Mouse (Mus musculus) limb, embryonic 14.5 days (tissue): ENCODE measurements at regions not wholly inside any gene's neighbourhood (a gene's known extent, or its start where the extent isn't known, plus 50 kb on each side); places are given as distances from the start of the nearest gene placed in this dataset.

Source experiments
- ATAC-seq: fragments of 200-750 bp; cut with Nextera tagmentation; 2 replicates; pipeline ENCODE4 v1.8.0; 2017; ENCODE audit warnings: low read depth, moderate number of reproducible peaks, moderate TSS enrichment; ENCODE audit not compliant: low FRiP score
- DNase-seq: peaks from one replicate; pipeline ENCODE4 v3.0.0-alpha.2; 2015; ENCODE audit warnings: low spot score
- H3K27ac ChIP-seq: fragments of 300-500 bp; sonication (generic); replicated peaks from 2 replicates; pipeline ENCODE4 v1.5.1; 2014; ENCODE audit warnings: low read depth, mild to moderate bottlenecking, low read length, moderate library complexity, mixed read lengths
- H3K27me3 ChIP-seq: fragments of 300-500 bp; sonication (generic); 2 replicates; pipeline ENCODE4 v1.6.1; 2014; ENCODE audit warnings: low read length, mixed read lengths; ENCODE audit not compliant: control insufficient read depth, insufficient read depth
- H3K36me3 ChIP-seq: fragments of 300-500 bp; sonication (generic); 2 replicates; pipeline ENCODE4 v1.6.1; 2014; ENCODE audit warnings: mild to moderate bottlenecking, low read length, moderate library complexity, mixed read lengths; ENCODE audit not compliant: control insufficient read depth, insufficient read depth
- H3K4me1 ChIP-seq: fragments of 300-500 bp; sonication (generic); 2 replicates; pipeline ENCODE4 v1.6.1; 2014; ENCODE audit warnings: antibody characterized with exemption, low read length, mixed read lengths; ENCODE audit not compliant: control insufficient read depth, insufficient read depth
- H3K4me2 ChIP-seq: fragments of 300-500 bp; sonication (generic); replicated peaks from 2 replicates; pipeline ENCODE4 v1.6.1; 2014; ENCODE audit warnings: low read depth, mild to moderate bottlenecking, low read length, moderate library complexity; ENCODE audit not compliant: severe bottlenecking
- H3K4me3 ChIP-seq: fragments of 300-500 bp; sonication (generic); replicated peaks from 2 replicates; pipeline ENCODE4 v1.5.1; 2014; ENCODE audit warnings: low read length
- H3K9ac ChIP-seq: fragments of 300-500 bp; sonication (generic); 2 replicates; pipeline ENCODE4 v1.6.1; 2014; ENCODE audit warnings: mild to moderate bottlenecking, low read depth, low read length, moderate library complexity; ENCODE audit not compliant: severe bottlenecking
- H3K9me3 ChIP-seq: fragments of 300-500 bp; sonication (generic); 2 replicates; pipeline ENCODE4 v1.6.1; 2016; ENCODE audit warnings: low read length; ENCODE audit not compliant: control insufficient read depth
- POLR2A ChIP-seq: fragments of 200-500 bp; IDR thresholded peaks from 2 replicates; pipeline ENCODE4 v1.8.0; 2012; ENCODE audit warnings: inconsistent platforms, mild to moderate bottlenecking, moderate library complexity, borderline replicate concordance; ENCODE audit not compliant: insufficient read depth, insufficient read length; ENCODE audit errors: extremely low read depth
- WGBS: fragments of 180-500 bp; shearing (Covaris S2); extraction: QIAGEN DNeasy Blood & Tissue Kit; methylation state at CpG from one replicate; pipeline ENCODE4 v1.1.7; 2014; 5-methylcytosine and 5-hydroxymethylcytosine counted together

- no peak for TF ChIP-seq POLR2A
- Histone ChIP-seq H3K27ac (no peak overlapping the region), H3K27me3 (no peaks in the 10 kb centered on the region), H3K9me3 (no peaks in the 10 kb centered on the region), H3K4me2 (no peak overlapping the region), H3K4me1 (no peaks in the 10 kb centered on the region), H3K4me3 (no peak overlapping the region), H3K36me3 (no peaks in the 10 kb centered on the region), H3K9ac (no peak overlapping the region)
- ATAC-seq (no peak), DNase-seq (no peak)
- WGBS = 89% methylated on average over 2 of the region's 2 CpGs
Measured at GRCm38 (mm10) chr10:115025950-115026349, 158.9 kb downstream of the Tph2 start.

GRCm38 (mm10) chr10:115019443-115019842 is 165.4 kb downstream of the Tph2 start:
- ATAC-seq (no peak), DNase-seq (no peak)
- no peak overlapping the region for H3K4me3 ChIP-seq
- no peaks in the 10 kb centered on the region for H3K4me1 ChIP-seq
- no peak overlapping the region for H3K4me2 ChIP-seq
- no peaks in the 10 kb centered on the region for H3K9me3 ChIP-seq
- 54% methylated on average over 9 of the region's 9 CpGs for WGBS
- H3K9ac ChIP-seq = no peak overlapping the region
- no peak for TF ChIP-seq POLR2A
- no peaks in the 10 kb centered on the region for H3K36me3 ChIP-seq
- no peak overlapping the region for H3K27ac ChIP-seq
- H3K27me3 ChIP-seq = no peaks in the 10 kb centered on the region

DNA sequence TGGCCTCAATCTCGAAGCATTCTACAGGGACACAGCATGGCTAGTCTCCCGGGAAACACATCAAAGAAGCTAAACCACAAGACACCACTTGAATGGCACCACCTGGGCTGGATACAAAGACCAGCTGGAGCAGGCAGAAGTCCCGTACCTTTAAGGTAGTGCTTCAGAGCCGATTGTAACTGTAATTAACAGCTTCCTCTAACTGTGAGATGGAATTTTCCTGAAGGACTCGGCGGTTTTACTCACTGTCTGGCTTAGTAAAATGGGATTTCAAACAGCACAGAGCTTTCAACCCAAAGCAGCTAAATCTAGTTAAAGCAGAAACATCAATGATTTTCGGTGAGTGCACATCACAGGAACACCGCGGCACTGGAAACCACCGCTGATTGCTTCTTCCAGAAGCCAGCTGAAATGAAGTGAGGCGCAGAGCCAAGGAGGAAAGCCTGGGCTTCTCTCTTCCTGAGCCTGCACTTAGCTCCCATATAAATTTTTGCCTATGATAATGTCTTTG is 171.3 kb downstream of the Tph2 start:
- Histone ChIP-seq H3K9ac (no peak overlapping the region), H3K36me3 (no peaks in the 10 kb centered on the region), H3K4me3 (peak overlapping the region; percentile 10; the same call in 1 of the 2 replicates), H3K9me3 (no peaks in the 10 kb centered on the region), H3K4me1 (no peaks in the 10 kb centered on the region), H3K4me2 (peak overlapping the region; percentile 30), H3K27ac (no peak overlapping the region), H3K27me3 (no peaks in the 10 kb centered on the region)
- no peak for TF ChIP-seq POLR2A
- 6% methylated on average over 11 of the region's 11 CpGs for WGBS
- DNase-seq (peak; percentile 35), ATAC-seq (no peak)

- H3K27me3 ChIP-seq = no peaks in the 10 kb centered on the region
- 52% methylated on average over 6 of the region's 6 CpGs for WGBS
- no peaks in the 10 kb centered on the region for H3K9me3 ChIP-seq
- DNase-seq (peak; percentile 21), ATAC-seq (peak; percentile 60)
- H3K4me1 ChIP-seq = no peaks in the 10 kb centered on the region
- no peak overlapping the region for H3K9ac ChIP-seq
- no peak for TF ChIP-seq POLR2A
- no peak overlapping the region; the same call in 1 of the 2 replicates for H3K4me2 ChIP-seq
- no peak overlapping the region for H3K27ac ChIP-seq
- no peaks in the 10 kb centered on the region for H3K36me3 ChIP-seq
- H3K4me3 ChIP-seq = no peak overlapping the region
Measured at GRCm38 (mm10) chr10:115012922-115013321, 171.9 kb downstream of the Tph2 start.

GRCm38 (mm10) chr10:115012316-115012715 is 172.5 kb downstream of the Tph2 start:
- no peak for DNase-seq
- ATAC-seq = no peak
- no peaks in the 10 kb centered on the region for H3K27me3 ChIP-seq
- no peaks in the 10 kb centered on the region for H3K9me3 ChIP-seq
- no peak for TF ChIP-seq POLR2A
- no peaks in the 10 kb centered on the region for H3K4me1 ChIP-seq
- H3K4me3 ChIP-seq = no peak overlapping the region
- H3K9ac ChIP-seq = no peak overlapping the region
- no peaks in the 10 kb centered on the region for H3K36me3 ChIP-seq
- H3K4me2 ChIP-seq = no peak overlapping the region
- 48% methylated on average over 7 of the region's 7 CpGs for WGBS
- no peak overlapping the region for H3K27ac ChIP-seq

GRCm38 (mm10) chr10:115011911-115012310 is 172.9 kb downstream of the Tph2 start:
- Histone ChIP-seq H3K4me1 (no peaks in the 10 kb centered on the region), H3K9me3 (no peaks in the 10 kb centered on the region), H3K36me3 (no peaks in the 10 kb centered on the region), H3K4me2 (no peak overlapping the region), H3K4me3 (no peak overlapping the region), H3K27me3 (no peaks in the 10 kb centered on the region), H3K9ac (no peak overlapping the region), H3K27ac (no peak overlapping the region)
- no peak for ATAC-seq
- TF ChIP-seq POLR2A = no peak
- WGBS = 90% methylated on average over 3 of the region's 3 CpGs
- no peak for DNase-seq
